Mouse (Mus musculus) liver, embryonic 16.5 days (tissue): ENCODE results near the gene Ndufv3. TPM values are rescaled to one million over a fixed set of nuclear protein-coding genes. Genes with fewer than 3 reads are reported as not detected.

Experiments used
- ATAC-seq: fragments of 200-750 bp; cut with Nextera tagmentation; 2 replicates; pipeline ENCODE4 v1.8.0; 2017; ENCODE audit warnings: low read depth, mild to moderate bottlenecking, moderate number of reproducible peaks, moderate library complexity
- H3K27ac ChIP-seq: fragments of 300-500 bp; sonication (generic); 2 replicates; pipeline ENCODE4 v1.5.1; 2014; ENCODE audit warnings: mild to moderate bottlenecking, low read length
- H3K27me3 ChIP-seq: fragments of 300-500 bp; sonication (generic); 2 replicates; pipeline ENCODE4 v1.6.1; 2014; ENCODE audit warnings: low read depth, low read length, mixed read lengths; ENCODE audit not compliant: control insufficient read depth, insufficient read depth
- H3K36me3 ChIP-seq: fragments of 300-500 bp; sonication (generic); 2 replicates; pipeline ENCODE4 v1.6.1; 2014; ENCODE audit warnings: mild to moderate bottlenecking; ENCODE audit not compliant: control insufficient read depth, insufficient read depth
- H3K4me1 ChIP-seq: fragments of 300-500 bp; sonication (generic); 2 replicates; pipeline ENCODE4 v1.6.1; 2014; ENCODE audit warnings: low read depth, low read length, mixed read lengths; ENCODE audit not compliant: control insufficient read depth
- H3K4me2 ChIP-seq: fragments of 300-500 bp; sonication (generic); 2 replicates; pipeline ENCODE4 v1.6.1; 2014; ENCODE audit warnings: low read depth, low read length, mixed read lengths
- H3K4me3 ChIP-seq: fragments of 300-500 bp; sonication (generic); 2 replicates; pipeline ENCODE4 v1.5.1; 2014; ENCODE audit warnings: low read depth, mild to moderate bottlenecking, low read length
- H3K9ac ChIP-seq: fragments of 300-500 bp; sonication (generic); 2 replicates; pipeline ENCODE4 v1.6.1; 2014; ENCODE audit warnings: low read depth, low read length
- H3K9me3 ChIP-seq: fragments of 300-500 bp; sonication (generic); replicated peaks from 2 replicates; pipeline ENCODE4 v1.6.1; 2016; ENCODE audit warnings: low read length; ENCODE audit not compliant: control insufficient read depth
- WGBS: fragments of 180-500 bp; shearing (Covaris S2); extraction: QIAGEN DNeasy Blood & Tissue Kit; methylation state at CpG from one replicate; pipeline ENCODE4 v1.1.7; 2014; ENCODE audit not compliant: insufficient replicate concordance; 5-methylcytosine and 5-hydroxymethylcytosine counted together
- polyA plus RNA-seq: library from polyadenylated mRNA; unstranded; fragments of >200 nt; fragmentation: Nextera tagmentation; extraction: Ambion mirVana; gene quantifications from 2 replicates; pipeline ENCODE4 v1.2.1, GENCODE M21; 2015

Gene Ndufv3
- polyA plus RNA-seq, 1 experiment from 2014 or later = 169 TPM

DNA sequence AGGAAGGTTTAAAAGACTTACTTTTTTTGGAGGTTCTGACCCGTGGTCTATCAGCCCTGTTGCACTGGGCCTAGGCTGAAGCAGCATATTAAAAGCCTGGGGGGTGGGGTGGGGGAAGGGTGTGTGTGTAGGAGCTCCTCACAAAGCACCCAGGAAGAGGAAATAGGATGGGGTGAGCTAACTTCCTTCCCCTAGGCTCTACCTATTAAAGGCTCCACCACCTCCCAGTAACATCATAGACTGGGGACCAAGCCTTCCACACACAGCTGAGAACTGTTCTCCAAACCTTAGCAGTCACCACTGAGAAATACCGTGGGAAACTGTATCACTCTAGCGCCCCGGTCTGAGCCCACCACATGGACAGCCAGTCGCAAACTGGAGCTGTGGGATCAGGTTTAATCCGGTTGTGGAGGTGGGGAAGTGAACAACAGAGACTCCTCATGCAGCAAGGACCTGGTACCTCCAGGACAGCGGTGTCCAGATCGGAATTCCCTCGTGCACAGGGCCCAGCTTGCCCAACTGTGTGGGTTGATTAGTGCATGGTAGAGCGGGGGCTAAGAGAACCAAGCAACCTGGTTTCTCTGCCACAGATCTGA, 38.1 kb downstream of the Ndufv3 start:
- Histone ChIP-seq H3K9ac (no peak overlapping the region), H3K9me3 (no peaks in the 10 kb centered on the region), H3K4me2 (no peak overlapping the region), H3K4me3 (no peak overlapping the region), H3K36me3 (no peaks in the 10 kb centered on the region), H3K27me3 (no peaks in the 10 kb centered on the region), H3K4me1 (no peaks in the 10 kb centered on the region), H3K27ac (no peak overlapping the region)
- WGBS = 63% methylated on average over 10 of the region's 10 CpGs
- no peak for ATAC-seq

DNA sequence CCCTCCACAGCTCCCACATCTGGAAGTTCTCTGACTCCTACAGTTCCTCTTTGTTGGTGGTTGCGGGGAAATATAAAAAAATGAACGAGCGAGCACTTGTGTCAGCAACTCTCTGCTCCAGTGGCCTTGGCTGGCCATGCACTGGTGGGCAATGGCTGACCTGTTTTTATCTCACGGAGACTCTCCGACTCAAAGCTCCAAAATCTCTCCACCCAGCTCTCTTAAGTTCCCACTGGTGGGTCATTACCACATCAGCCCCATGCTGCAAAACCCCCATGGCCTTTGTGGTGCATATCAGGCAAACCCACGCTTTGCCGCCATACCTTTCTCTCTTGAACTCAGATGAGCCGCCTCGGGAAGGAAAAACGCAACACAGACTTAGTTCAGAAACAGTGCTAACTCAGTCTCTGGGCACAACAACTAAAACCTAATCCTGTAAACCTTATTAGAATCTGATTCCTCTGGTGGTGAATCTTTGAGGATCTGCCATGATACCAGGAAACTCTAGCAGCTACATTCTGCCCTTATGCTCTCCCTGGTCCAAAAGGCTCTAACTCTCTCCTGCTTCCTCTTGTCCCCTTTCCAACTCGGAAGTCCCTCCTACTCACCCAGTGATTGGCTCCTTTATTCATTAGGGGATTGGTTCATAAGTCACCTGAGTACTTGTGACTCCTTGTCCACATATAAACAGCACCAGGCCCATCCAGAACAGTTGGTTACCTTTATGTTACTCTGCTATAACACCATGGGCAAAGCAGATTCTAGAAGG, 39.3 kb downstream of the Ndufv3 start:
- Histone ChIP-seq H3K9me3 (no peaks in the 10 kb centered on the region), H3K4me2 (no peak overlapping the region), H3K36me3 (no peaks in the 10 kb centered on the region), H3K27ac (no peak overlapping the region), H3K4me1 (peaks cover 7% of the 10 kb centered on the region), H3K27me3 (no peaks in the 10 kb centered on the region), H3K4me3 (no peak overlapping the region), H3K9ac (no peak overlapping the region)
- no peak for ATAC-seq
- WGBS = 60% methylated on average over 11 of the region's 11 CpGs

DNA sequence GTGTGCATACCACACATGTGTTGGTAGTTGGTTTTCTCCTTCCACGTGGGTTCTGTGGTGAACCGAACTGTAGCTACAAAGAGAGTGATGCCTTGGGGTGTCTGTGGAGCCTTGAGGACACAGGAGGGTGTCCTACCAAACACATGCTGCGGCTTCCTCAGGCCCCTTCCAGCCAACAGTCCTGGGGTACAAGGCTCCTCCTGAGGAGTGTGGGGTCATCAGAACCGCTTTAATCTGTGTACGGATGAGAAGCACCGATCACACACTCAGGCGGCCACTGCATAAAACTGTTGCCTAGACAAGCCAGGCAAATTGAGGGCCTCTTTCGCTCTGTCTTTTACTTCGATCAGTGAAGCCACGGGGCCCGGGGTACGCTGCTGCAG, 43.7 kb downstream of the Ndufv3 start:
- no peak for ATAC-seq
- Histone ChIP-seq H3K4me2 (peak overlapping the region; percentile 82), H3K9ac (peak overlapping the region; percentile 75), H3K36me3 (no peaks in the 10 kb centered on the region), H3K9me3 (no peaks in the 10 kb centered on the region), H3K4me3 (peak overlapping the region; percentile 63), H3K27ac (peak overlapping the region; percentile 82), H3K27me3 (no peaks in the 10 kb centered on the region), H3K4me1 (peaks cover 31% of the 10 kb centered on the region)
- WGBS = 8% methylated on average over 12 of the region's 12 CpGs

DNA sequence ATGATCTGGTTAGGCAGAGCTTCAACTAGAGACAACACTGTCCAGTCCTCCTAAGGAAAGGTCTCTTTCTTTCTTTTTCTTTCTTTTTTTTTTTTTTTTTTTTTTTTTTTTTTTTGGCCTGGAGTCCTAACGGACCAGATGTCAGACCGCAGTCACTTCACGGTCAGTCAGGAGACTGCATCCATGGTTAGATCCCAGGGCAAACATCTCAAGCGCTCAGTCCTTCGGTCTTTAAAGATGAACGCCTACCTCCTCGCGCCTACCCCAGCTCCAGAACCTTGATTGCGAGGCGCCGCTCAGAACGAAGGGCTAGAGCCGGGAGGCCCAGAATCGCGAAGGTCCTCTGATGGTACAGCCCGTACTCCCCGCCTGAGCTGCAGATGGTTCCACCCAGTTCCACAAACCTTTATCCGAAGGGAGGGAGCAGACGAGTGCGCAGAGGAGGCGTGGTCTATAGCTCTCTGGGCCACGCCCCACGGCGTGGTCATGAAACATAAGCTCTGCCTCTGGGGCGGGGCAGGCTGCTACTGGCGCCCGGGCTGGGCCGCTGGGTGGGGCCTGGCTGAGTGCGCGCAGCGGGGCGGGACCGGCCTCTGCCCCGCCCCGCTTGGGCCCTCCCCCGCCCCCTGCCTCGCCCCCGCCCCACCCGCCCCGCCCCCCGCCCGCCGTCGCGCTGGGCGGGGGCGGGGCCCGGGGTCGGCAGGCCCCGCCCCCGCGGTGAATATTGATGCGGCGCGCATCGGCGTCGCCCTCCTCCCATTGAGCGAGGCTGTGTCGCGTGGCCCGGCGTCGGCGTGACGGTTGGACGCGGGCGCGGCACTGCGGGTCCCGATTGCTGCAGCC, 44.3 kb downstream of the Ndufv3 start, which contains the start of gene Pknox1:
Pknox1 (plus strand) TSS at position 720 of the 843 bp plus-strand sequence.
- peak within 1 kb of the TSS; percentile 92 for H3K4me2 ChIP-seq
- ATAC-seq = peak; percentile 88
- peaks cover 34% of the 10 kb centered on the region for H3K4me1 ChIP-seq
- H3K9ac ChIP-seq = peak within 1 kb of the TSS; percentile 93
- WGBS = under 1% methylated on average over 45 of the region's 72 CpGs
- no peaks in the 10 kb centered on the region for H3K9me3 ChIP-seq
- H3K27ac ChIP-seq = peak within 1 kb of the TSS; percentile 96
- H3K27me3 ChIP-seq = no peaks in the 10 kb centered on the region
- H3K36me3 ChIP-seq = no peaks in the 10 kb centered on the region
- peak within 1 kb of the TSS; percentile 89 for H3K4me3 ChIP-seq

DNA sequence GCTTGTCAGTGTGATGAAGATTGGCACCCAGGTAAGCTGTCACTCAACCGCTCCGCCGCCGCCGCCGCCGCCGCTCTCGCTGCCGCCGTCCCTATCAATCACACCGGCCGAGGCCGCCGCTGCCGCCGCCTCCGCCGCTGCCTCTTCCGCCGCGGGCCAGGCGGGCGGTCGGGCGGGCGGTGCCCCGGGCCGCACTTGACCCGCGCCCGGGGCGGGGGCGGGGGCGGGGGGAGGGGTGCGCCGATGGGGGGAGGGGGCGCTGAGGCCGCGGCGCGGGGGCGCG, 44.9 kb downstream of the Ndufv3 start:
- Histone ChIP-seq H3K9me3 (no peaks in the 10 kb centered on the region), H3K27ac (peak overlapping the region; percentile 96), H3K36me3 (no peaks in the 10 kb centered on the region), H3K4me3 (peak overlapping the region; percentile 89), H3K4me1 (peaks cover 34% of the 10 kb centered on the region), H3K9ac (peak overlapping the region; percentile 93), H3K27me3 (no peaks in the 10 kb centered on the region), H3K4me2 (peak overlapping the region; percentile 92)
- WGBS = 1% methylated on average over 27 of the region's 44 CpGs
- ATAC-seq = no peak

DNA sequence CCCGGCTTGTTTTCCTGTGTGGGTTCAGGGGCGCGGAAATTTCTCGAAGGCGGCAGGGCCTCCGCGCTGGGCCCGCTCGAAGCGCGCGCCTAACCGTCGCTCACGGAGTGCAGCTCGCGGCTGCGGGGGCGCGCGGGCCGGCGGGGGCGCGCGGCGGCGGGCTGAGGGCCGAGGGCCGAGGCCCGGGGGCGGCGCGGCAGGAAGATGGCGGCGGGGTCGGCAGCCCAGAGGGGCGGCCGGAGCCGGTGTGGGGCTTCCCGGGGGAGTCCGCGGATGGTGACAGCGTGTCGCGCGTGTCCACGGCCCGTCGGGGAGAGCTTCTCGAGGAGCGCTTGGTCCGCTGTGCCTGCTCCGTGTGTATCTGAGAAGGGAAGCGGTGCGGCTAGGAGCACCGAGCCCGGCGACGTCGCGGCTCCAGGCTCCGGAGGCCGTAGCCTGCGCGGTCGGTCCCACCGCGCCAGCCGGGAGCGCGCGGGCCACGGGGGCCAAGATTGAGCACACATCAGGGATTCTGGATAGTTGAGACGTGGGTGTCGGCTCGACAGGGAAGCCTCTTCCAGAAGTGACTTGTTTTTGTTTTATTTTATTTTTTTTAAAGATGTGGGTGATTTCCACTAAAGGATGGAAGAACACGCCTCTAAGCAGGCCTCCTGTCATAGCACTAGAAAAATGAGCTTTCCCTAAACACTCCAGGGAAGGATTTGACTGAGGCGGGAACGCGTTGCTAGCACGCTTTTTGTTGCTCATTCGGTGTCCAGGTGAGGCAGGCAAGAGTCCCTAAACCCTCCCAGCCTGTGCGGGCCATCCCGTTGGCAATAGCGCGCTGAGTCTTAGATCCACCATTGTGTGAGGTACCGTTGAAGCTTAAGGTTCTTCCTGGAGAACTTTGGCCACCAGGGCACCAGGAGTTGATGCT, 45.5 kb downstream of the Ndufv3 start:
- Histone ChIP-seq H3K9ac (peak overlapping the region; percentile 93), H3K27me3 (no peaks in the 10 kb centered on the region), H3K4me2 (peak overlapping the region; percentile 92), H3K4me3 (peak overlapping the region; percentile 89), H3K4me1 (peaks cover 34% of the 10 kb centered on the region), H3K36me3 (no peaks in the 10 kb centered on the region), H3K9me3 (no peaks in the 10 kb centered on the region), H3K27ac (peak overlapping the region; percentile 96)
- WGBS = under 1% methylated on average over 82 of the region's 88 CpGs
- peak; percentile 18 for ATAC-seq

DNA sequence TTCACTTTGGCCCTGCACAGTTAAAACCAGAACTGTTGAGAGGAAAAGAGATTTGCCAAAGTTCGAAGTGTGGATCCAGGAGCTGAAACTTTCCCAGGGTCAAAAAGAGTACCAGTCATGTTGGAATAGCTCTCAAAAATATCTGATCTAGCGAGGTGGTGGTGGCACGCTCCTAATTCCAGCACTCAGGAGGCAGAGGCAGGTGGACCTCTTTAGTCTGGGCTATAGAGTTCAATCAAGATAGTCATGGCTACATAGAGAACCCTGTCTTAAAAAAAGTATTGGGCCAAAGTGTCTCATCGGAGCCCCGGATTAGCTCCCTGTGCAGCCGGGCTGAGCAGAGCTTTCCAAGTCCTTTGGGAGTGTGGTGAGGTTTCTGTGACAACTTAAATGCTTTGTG, 46.4 kb downstream of the Ndufv3 start:
- ATAC-seq = no peak
- peak overlapping the region; percentile 89 for H3K4me3 ChIP-seq
- peaks cover 34% of the 10 kb centered on the region for H3K4me1 ChIP-seq
- H3K36me3 ChIP-seq = no peaks in the 10 kb centered on the region
- 63% methylated on average over 6 of the region's 6 CpGs for WGBS
- H3K4me2 ChIP-seq = peak overlapping the region; percentile 92
- H3K27me3 ChIP-seq = no peaks in the 10 kb centered on the region
- H3K9ac ChIP-seq = peak overlapping the region; percentile 93
- no peaks in the 10 kb centered on the region for H3K9me3 ChIP-seq
- H3K27ac ChIP-seq = no peak overlapping the region

DNA sequence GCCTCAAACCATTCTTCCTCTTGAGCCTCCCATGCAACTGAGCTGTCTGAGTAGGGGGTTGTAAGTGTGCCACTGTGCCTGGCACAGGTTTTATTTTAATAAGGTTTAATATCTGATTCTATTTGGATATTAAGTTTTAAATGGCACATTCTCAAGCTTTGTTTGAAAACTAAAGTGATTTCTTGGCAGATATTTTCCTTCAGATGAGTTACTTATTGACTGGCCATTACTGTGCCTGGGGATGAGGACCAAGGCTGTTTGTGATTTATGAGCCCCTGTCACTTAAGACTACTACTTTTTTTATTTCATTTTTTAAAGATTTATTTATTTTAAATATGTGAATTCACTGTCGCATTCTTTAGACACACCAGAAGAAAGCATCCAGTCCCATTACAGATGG, 49.8 kb downstream of the Ndufv3 start:
- no peak for ATAC-seq
- H3K4me1 ChIP-seq = peaks cover 26% of the 10 kb centered on the region
- no peak overlapping the region for H3K27ac ChIP-seq
- no peak overlapping the region for H3K9ac ChIP-seq
- H3K4me2 ChIP-seq = no peak overlapping the region
- H3K9me3 ChIP-seq = no peaks in the 10 kb centered on the region
- H3K36me3 ChIP-seq = no peaks in the 10 kb centered on the region
- H3K4me3 ChIP-seq = no peak overlapping the region
- 93% methylated on average over 1 of the region's 1 CpGs for WGBS
- no peaks in the 10 kb centered on the region for H3K27me3 ChIP-seq
